Comparison of ENCODE assay signal across 9 mouse cellular contexts in the genomic region with DNA sequence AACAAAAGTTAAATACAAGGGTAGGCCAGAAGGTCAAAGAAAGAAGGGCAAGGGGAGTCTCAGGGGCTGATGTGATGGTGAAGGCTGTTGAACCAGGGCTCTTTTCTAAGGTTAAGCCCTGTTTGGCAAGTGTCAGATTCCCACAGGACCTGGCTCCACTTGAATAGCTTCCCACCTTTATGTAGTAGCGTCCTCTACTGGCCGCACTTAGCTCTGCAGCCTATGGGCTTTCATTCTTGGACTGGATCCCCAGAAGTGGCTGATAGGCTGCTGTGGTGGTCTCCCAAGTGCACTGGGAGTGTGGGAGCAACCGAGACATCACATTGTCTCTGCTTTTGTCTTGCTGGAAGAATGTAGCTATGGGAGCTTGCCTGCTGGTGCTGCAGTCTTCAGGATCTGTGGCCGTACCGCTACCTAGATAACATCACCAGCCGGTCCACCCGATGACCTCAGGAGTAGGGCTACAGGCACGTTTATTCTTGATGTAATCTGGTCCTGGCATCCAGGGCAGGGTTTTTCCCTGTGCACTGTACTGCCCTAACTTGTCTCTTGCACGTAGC. TPM values are rescaled to one million over a fixed set of nuclear protein-coding genes. Genes with fewer than 3 reads are reported as not detected.
DNase-seq lines count a peak whose midpoint lies in the region; ATAC-seq and TF ChIP-seq lines count a peak whose summit lies in the region.
"Had no signal": no experiment of that assay in that cellular context is flagged by ENCODE, and none has a peak within 500 bp of the region (broad histone marks: within the 10 kb centered on the region; RNA-seq: fewer than 3 reads in every experiment).

No protein-coding gene starts in this region.

- no peak overlapping the region for H3K4me3 ChIP-seq in intestine, embryonic 14.5 days (ENCODE audit: low read depth, low read length)
- H3K4me3 ChIP-seq in intestine, embryonic 15.5 days (replicated peaks) = no peak overlapping the region
- no peak overlapping the region for H3K4me3 ChIP-seq in ES-Bruce4 (ENCODE audit: low read depth, low read length)
- no peak overlapping the region for H3K4me3 ChIP-seq in testis, adult 2 months (ENCODE audit: control insufficient read depth, low read depth, low read length)
- H3K4me3 ChIP-seq: liver, embryonic 13.5 days had no signal

- no peak for ATAC-seq in intestine, embryonic 14.5 days (replicated peaks; ENCODE audit: low FRiP score, low TSS enrichment, low read depth)
- ATAC-seq in intestine, embryonic 15.5 days = no peak
- no peak for ATAC-seq in monocyte, adult 5-6 weeks (replicated peaks; ENCODE audit: insufficient number of reproducible peaks, low FRiP score, low TSS enrichment, poor library complexity, severe bottlenecking)

- H3K9ac ChIP-seq in intestine, embryonic 14.5 days (ENCODE audit: low read length) = no peak overlapping the region
- no peak overlapping the region for H3K9ac ChIP-seq in intestine, embryonic 15.5 days
- no peak overlapping the region for H3K9ac ChIP-seq in ES-Bruce4 (ENCODE audit: low read depth, poor library complexity, severe bottlenecking)
- H3K9ac ChIP-seq: liver, embryonic 13.5 days had no signal

- peak; percentile 78 for TF ChIP-seq CTCF in ES-Bruce4 (IDR thresholded peaks at IDR 0.05; ENCODE audit: low read depth, low read length)
- peak; percentile 62; the same call in 1 of the 2 replicates for TF ChIP-seq CTCF in testis, adult 2 months (IDR thresholded peaks at IDR 0.05; ENCODE audit: control insufficient read depth, insufficient read depth, insufficient replicate concordance, low read depth, low read length)

- intact Hi-C loops in left cerebral cortex, postnatal 25 days (cut with DNase I) = no loop called here

- no peaks in the 10 kb centered on the region for H3K9me3 ChIP-seq in intestine, embryonic 14.5 days (ENCODE audit: control insufficient read depth, low read length)
- no peaks in the 10 kb centered on the region for H3K9me3 ChIP-seq in intestine, embryonic 15.5 days
- no peaks in the 10 kb centered on the region for H3K9me3 ChIP-seq in ES-Bruce4 (replicated peaks; ENCODE audit: control insufficient read depth, insufficient read depth, low read length, poor library complexity, severe bottlenecking)
- H3K9me3 ChIP-seq: liver, embryonic 13.5 days had no signal

- H3K4me2 ChIP-seq in intestine, embryonic 14.5 days (ENCODE audit: low read length) = no peak overlapping the region
- H3K4me2 ChIP-seq in intestine, embryonic 15.5 days (replicated peaks) = no peak overlapping the region
- H3K4me2 ChIP-seq: liver, embryonic 13.5 days had no signal

- no peak for TF ChIP-seq POLR2A in ES-Bruce4 (IDR thresholded peaks at IDR 0.05; ENCODE audit: insufficient read depth, low read length)
- no peak for TF ChIP-seq POLR2A in testis, adult 2 months (IDR thresholded peaks at IDR 0.05; ENCODE audit: control insufficient read depth, low read depth, low read length)

- DNase-seq in intestine, embryonic 14.5 days (ENCODE audit: low spot score) = peak; percentile 60
- DNase-seq in 3134 (ENCODE audit: extremely low read depth, insufficient read length, low spot score) = peak; percentile 16
- peak; percentile 46 to 72 for DNase-seq in cerebellum, postnatal 14 days
- DNase-seq in left cerebral cortex, postnatal 25 days (ENCODE audit: low spot score in 2 of 2) = peak; percentile 30 to 44
- DNase-seq: liver, embryonic 13.5 days had no signal

- no peak for TF ChIP-seq EP300 in ES-Bruce4 (IDR thresholded peaks at IDR 0.05; ENCODE audit: insufficient read depth, low read depth, low read length)

- H3K36me3 ChIP-seq in intestine, embryonic 14.5 days (ENCODE audit: control insufficient read depth, insufficient read depth, low read length) = peaks cover 55% of the 10 kb centered on the region
- H3K36me3 ChIP-seq in intestine, embryonic 15.5 days = peaks cover 12% of the 10 kb centered on the region
- H3K36me3 ChIP-seq in ES-Bruce4 (ENCODE audit: control insufficient read depth, insufficient read depth, low read length, poor library complexity, severe bottlenecking) = peaks cover 27% of the 10 kb centered on the region
- H3K36me3 ChIP-seq in testis, adult 2 months (ENCODE audit: control insufficient read depth, insufficient read depth, low read length) = peaks cover 2% of the 10 kb centered on the region

- H3K27ac ChIP-seq in intestine, embryonic 14.5 days (ENCODE audit: low read depth) = no peak overlapping the region
- H3K27ac ChIP-seq in intestine, embryonic 15.5 days = no peak overlapping the region
- H3K27ac ChIP-seq in ES-Bruce4 (ENCODE audit: insufficient read depth, low read length) = no peak overlapping the region
- H3K27ac ChIP-seq in testis, adult 2 months (ENCODE audit: control insufficient read depth, insufficient read depth, low read depth, low read length) = no peak overlapping the region
- H3K27ac ChIP-seq: liver, embryonic 13.5 days had no signal

- 83% methylated on average over 9 of the region's 9 CpGs for WGBS in intestine, embryonic 14.5 days
- 78% methylated on average over 9 of the region's 9 CpGs for WGBS in intestine, embryonic 15.5 days

- no peaks in the 10 kb centered on the region for H3K27me3 ChIP-seq in intestine, embryonic 14.5 days (replicated peaks; ENCODE audit: control insufficient read depth, insufficient read depth, low read length)
- no peaks in the 10 kb centered on the region for H3K27me3 ChIP-seq in intestine, embryonic 15.5 days (replicated peaks)
- H3K27me3 ChIP-seq in ES-Bruce4 (ENCODE audit: control insufficient read depth, insufficient read depth, low read length, poor library complexity, severe bottlenecking) = no peaks in the 10 kb centered on the region
- H3K27me3 ChIP-seq in testis, adult 2 months (ENCODE audit: control insufficient read depth, insufficient read depth, low read length) = no peaks in the 10 kb centered on the region
- H3K27me3 ChIP-seq: liver, embryonic 13.5 days had no signal

- H3K4me1 ChIP-seq in intestine, embryonic 14.5 days (replicated peaks; ENCODE audit: control insufficient read depth, insufficient read depth, low read length) = no peaks in the 10 kb centered on the region
- H3K4me1 ChIP-seq in intestine, embryonic 15.5 days (replicated peaks) = no peaks in the 10 kb centered on the region
- H3K4me1 ChIP-seq in ES-Bruce4 (ENCODE audit: control insufficient read depth, insufficient read depth, low read length) = no peaks in the 10 kb centered on the region
- H3K4me1 ChIP-seq in testis, adult 2 months (ENCODE audit: control insufficient read depth, insufficient read depth, low read length) = no peaks in the 10 kb centered on the region
- H3K4me1 ChIP-seq: liver, embryonic 13.5 days had no signal

RNA-seq across cellular contexts. Expression of a gene that starts 11.8 kb away (rescaled TPM):
- 135 and 138 TPM in 2 replicates for polyA plus RNA-seq in intestine, embryonic 14.5 days (2014; fragmentation: Nextera tagmentation; extraction: Ambion mirVana)
- polyA plus RNA-seq in intestine, embryonic 15.5 days (2015; fragmentation: Nextera tagmentation; extraction: Ambion mirVana) = 130 and 146 TPM in 2 replicates
- 93.8 and 97.5 TPM in 2 replicates for polyA plus RNA-seq in ES-Bruce4 (2011; ENCODE audit: insufficient read depth, insufficient read length, low read depth, missing spikeins)
- total RNA-seq in left cerebral cortex, postnatal 25 days (2021) = 10 to 100 TPM; 55.9 to 63.2 TPM
- 23.8 and 27.6 TPM in 2 replicates for polyA plus RNA-seq in testis, adult 2 months (2012; rRNA removed)
- 68.6 to 86.6 TPM (median 76.9 TPM) in 3 replicates for total RNA-seq in monocyte, adult 5-6 weeks (2017)

RNA-seq across cellular contexts. Expression of a gene that starts 12.0 kb away (rescaled TPM):
- 25.7 and 27.1 TPM in 2 replicates for polyA plus RNA-seq in intestine, embryonic 14.5 days (2014; fragmentation: Nextera tagmentation; extraction: Ambion mirVana)
- 26.2 and 28.7 TPM in 2 replicates for polyA plus RNA-seq in intestine, embryonic 15.5 days (2015; fragmentation: Nextera tagmentation; extraction: Ambion mirVana)
- polyA plus RNA-seq in ES-Bruce4 (2011; ENCODE audit: insufficient read depth, insufficient read length, low read depth, missing spikeins) = 92.7 and 94.6 TPM in 2 replicates
- 10 to 100 TPM; 40.0 to 40.2 TPM for total RNA-seq in left cerebral cortex, postnatal 25 days (2021)
- polyA plus RNA-seq in testis, adult 2 months (2012; rRNA removed) = 31.8 and 46.4 TPM in 2 replicates
- 18.3 to 36.7 TPM (median 24.2 TPM) in 3 replicates for total RNA-seq in monocyte, adult 5-6 weeks (2017)

RNA-seq across cellular contexts. Expression of a gene that starts 28.3 kb away (rescaled TPM):
- not detected in 2 replicates for polyA plus RNA-seq in intestine, embryonic 14.5 days (2014; fragmentation: Nextera tagmentation; extraction: Ambion mirVana)
- polyA plus RNA-seq in intestine, embryonic 15.5 days (2015; fragmentation: Nextera tagmentation; extraction: Ambion mirVana) = not detected in 2 replicates
- not detected in 2 replicates for polyA plus RNA-seq in ES-Bruce4 (2011; ENCODE audit: insufficient read depth, insufficient read length, low read depth, missing spikeins)
- total RNA-seq in left cerebral cortex, postnatal 25 days (2021) = not detected
- not detected in 2 replicates for polyA plus RNA-seq in testis, adult 2 months (2012; rRNA removed)
- not detected in 3 replicates for total RNA-seq in monocyte, adult 5-6 weeks (2017)
- polyA plus RNA-seq: liver, embryonic 13.5 days had no signal
